Mouse (Mus musculus) embryonic facial prominence, embryonic 14.5 days (tissue): ENCODE data around the gene Mpv17l2. TPM values are rescaled to one million over a fixed set of nuclear protein-coding genes. Genes with fewer than 3 reads are reported as not detected.

ENCODE experiments used
- microRNA-seq: library from miRNA; unstranded; fragments of <30 nt; microRNA quantifications from one replicate; pipeline ENCODE4, GENCODE M21; 2016; ENCODE audit warnings: borderline number of aligned reads
- polyA plus RNA-seq: library from polyadenylated mRNA; unstranded; fragments of >200 nt; fragmentation: Nextera tagmentation; extraction: Ambion mirVana; gene quantifications from 2 replicates; pipeline ENCODE4 v1.2.1, GENCODE M21; 2014

Gene Mpv17l2
- polyA plus RNA-seq, 1 experiment from 2014 or later = 34.2 TPM

Small RNA genes lying within 50 kb of the gene (microRNA-seq; reads per million reads assigned to microRNA genes)
- not detected for gene Mir7240

Other genes with a start within 250 kb of the Mpv17l2 start
- 202 and 234 TPM in 2 replicates for gene Fkbp8, start 233.2 kb downstream of the Mpv17l2 start, polyA plus RNA-seq
- gene Kxd1, start 233.0 kb downstream of the Mpv17l2 start, polyA plus RNA-seq = 51.0 and 59.8 TPM in 2 replicates
- gene Ell, start 221.5 kb downstream of the Mpv17l2 start, polyA plus RNA-seq = 17.3 and 21.7 TPM in 2 replicates
- gene Isyna1, start 166.6 kb downstream of the Mpv17l2 start, polyA plus RNA-seq = 94.5 and 107 TPM in 2 replicates
- 120 and 132 TPM in 2 replicates for gene Ssbp4, start 152.1 kb downstream of the Mpv17l2 start, polyA plus RNA-seq
- gene Lrrc25, start 144.8 kb downstream of the Mpv17l2 start, polyA plus RNA-seq = 1.8 and 2.3 TPM in 2 replicates
- gene Gdf15, start 128.5 kb downstream of the Mpv17l2 start, polyA plus RNA-seq = 0.28 and 0.29 TPM in 2 replicates
- gene Pgpep1, start 100.6 kb downstream of the Mpv17l2 start, polyA plus RNA-seq = 59.8 and 62.7 TPM in 2 replicates
- gene Lsm4, start 87.7 kb downstream of the Mpv17l2 start, polyA plus RNA-seq = 199 and 223 TPM in 2 replicates
- 103 and 121 TPM in 2 replicates for gene Jund, start 62.0 kb downstream of the Mpv17l2 start, polyA plus RNA-seq
- not detected in 2 replicates for gene Iqcn, start 57.5 kb downstream of the Mpv17l2 start, polyA plus RNA-seq
- gene Gm3336, start 42.4 kb downstream of the Mpv17l2 start, polyA plus RNA-seq = not detected in 2 replicates
- 0.16 and 0.22 TPM in 2 replicates for gene Pde4c, start 37.2 kb downstream of the Mpv17l2 start, polyA plus RNA-seq
- 36.3 and 39.0 TPM in 2 replicates for gene Rab3a, start 6.3 kb downstream of the Mpv17l2 start, polyA plus RNA-seq
- gene Pik3r2, start 15.8 kb upstream of the Mpv17l2 start, polyA plus RNA-seq = 61.5 and 70.3 TPM in 2 replicates
- 13.5 and 14.9 TPM in 2 replicates for gene Mast3, start 44.1 kb upstream of the Mpv17l2 start, polyA plus RNA-seq
- gene Il12rb1, start 47.5 kb upstream of the Mpv17l2 start, polyA plus RNA-seq = 0.07 and 0.19 TPM in 2 replicates
- gene Arrdc2, start 78.8 kb upstream of the Mpv17l2 start, polyA plus RNA-seq = 5.4 and 5.8 TPM in 2 replicates
- gene Kcnn1, start 102.3 kb upstream of the Mpv17l2 start, polyA plus RNA-seq = 2.9 and 3.4 TPM in 2 replicates
- gene Ccdc124, start 113.0 kb upstream of the Mpv17l2 start, polyA plus RNA-seq = 87.1 and 91.3 TPM in 2 replicates
- 0.42 and 0.58 TPM in 2 replicates for gene Slc5a5, start 131.8 kb upstream of the Mpv17l2 start, polyA plus RNA-seq
- gene Rpl18a, start 136.5 kb upstream of the Mpv17l2 start, polyA plus RNA-seq = 5,430 and 5,481 TPM in 2 replicates
- gene Map1s, start 145.0 kb upstream of the Mpv17l2 start, polyA plus RNA-seq = 41.3 and 49.7 TPM in 2 replicates